Mouse (Mus musculus): ENCODE results near the gene Prrc2a. TPM values are rescaled to one million over a fixed set of nuclear protein-coding genes. Genes with fewer than 3 reads are reported as not detected.

Prrc2a gene
- polyA plus RNA-seq, 1 experiment from 2014 or later = 281 TPM

DNA sequence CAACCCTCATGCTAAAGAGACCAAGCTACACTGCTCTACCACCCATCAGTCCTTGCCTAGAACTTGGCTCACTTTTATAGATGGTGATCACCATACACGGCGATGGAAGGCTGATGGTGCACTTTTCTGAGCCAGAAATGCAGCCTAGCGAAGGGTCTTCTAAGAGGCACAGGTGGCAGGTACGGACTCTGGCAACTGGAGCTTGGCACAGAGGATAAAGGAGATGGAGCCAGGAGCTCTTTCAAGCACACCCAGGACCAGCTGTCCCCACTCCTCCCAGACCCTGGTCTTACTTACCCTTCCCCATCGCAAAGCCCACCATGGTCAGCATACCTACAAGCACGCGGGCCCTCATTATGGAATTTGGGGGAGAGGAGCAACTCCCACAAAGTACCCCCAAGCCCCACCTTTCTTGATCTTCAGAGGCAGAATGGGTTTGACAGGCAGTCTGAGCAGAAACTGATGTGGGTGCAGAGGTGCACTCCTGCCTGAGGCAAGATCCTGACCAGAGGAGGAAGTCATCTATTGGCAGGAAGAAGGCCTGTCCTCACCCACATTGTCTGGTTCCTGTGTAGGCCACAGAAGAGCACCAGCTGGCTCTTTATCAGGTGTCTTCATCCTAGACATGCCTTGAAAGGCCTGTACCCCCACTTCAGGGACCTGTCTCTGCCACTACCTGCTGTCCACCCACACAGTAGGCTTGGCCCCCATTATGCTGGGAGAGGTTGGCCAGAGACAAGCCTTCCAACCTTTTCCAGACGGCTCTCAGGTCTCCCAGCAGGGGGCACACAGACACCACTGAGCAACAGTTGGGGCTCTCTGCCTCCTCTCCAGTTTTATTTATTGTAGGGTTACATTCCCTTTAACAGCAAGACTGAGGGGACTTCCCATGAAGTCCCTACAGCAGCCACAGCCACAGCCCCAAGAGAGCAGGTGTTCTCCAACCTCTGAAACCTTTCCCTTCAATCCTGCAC is 49.4 kb downstream of the Prrc2a start, which contains the start of gene Ly6g5b:
Gene Ly6g5b, minus strand, starts transcription at position 383 of the 974 bp plus-strand sequence.
- Histone ChIP-seq H3K27me3 (ENCODE audit: control insufficient read depth, insufficient read depth, low read length) (no peaks in the 10 kb centered on the region), H3K9me3 (ENCODE audit: control insufficient read depth, low read length) (no peaks in the 10 kb centered on the region), H3K9ac (ENCODE audit: low read length) (no peak within 1 kb of the TSS), H3K27ac (ENCODE audit: low read depth, low read length) (no peak within 1 kb of the TSS), H3K4me3 (ENCODE audit: low read depth, low read length) (no peak within 1 kb of the TSS), H3K36me3 (ENCODE audit: control insufficient read depth, insufficient read depth, low read length) (peaks cover 16% of the 10 kb centered on the region; the same call in 1 of the 2 replicates), H3K4me1 (replicated peaks; ENCODE audit: control insufficient read depth, insufficient read depth, low read length) (peaks cover 3% of the 10 kb centered on the region; the same call in 1 of the 2 replicates), H3K4me2 (ENCODE audit: low read depth, low read length, severe bottlenecking) (no peak within 1 kb of the TSS)
- DNase-seq (ENCODE audit: low spot score) = no peak
- 92% methylated on average over 8 of the region's 8 CpGs for WGBS
- ATAC-seq (replicated peaks; ENCODE audit: low FRiP score) = no peak

DNA sequence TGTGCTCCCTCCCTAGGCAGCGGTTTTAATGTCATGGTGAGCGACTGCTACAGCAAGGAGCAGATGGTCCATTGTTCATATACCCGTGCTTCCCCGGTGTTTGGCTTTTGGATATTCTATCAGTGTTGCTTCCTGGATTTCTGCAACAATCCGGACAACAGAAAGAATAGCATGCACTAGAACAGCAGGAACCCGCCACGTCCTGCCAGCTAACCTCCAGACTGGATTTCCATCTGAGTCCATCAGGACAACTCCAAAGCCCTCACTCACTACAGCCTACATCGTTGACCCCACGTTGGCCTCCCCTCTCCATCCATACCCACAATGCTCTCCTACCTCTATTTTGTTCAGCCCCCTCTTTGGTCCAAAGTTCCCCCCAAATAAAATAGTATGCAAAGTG is 52.9 kb downstream of the Prrc2a start:
- H3K4me3 ChIP-seq (ENCODE audit: low read depth, low read length) = no peak overlapping the region
- H3K27me3 ChIP-seq (ENCODE audit: control insufficient read depth, insufficient read depth, low read length) = no peaks in the 10 kb centered on the region
- ATAC-seq (replicated peaks; ENCODE audit: low FRiP score) = no peak
- WGBS = 79% methylated on average over 9 of the region's 9 CpGs
- no peak overlapping the region for H3K9ac ChIP-seq (ENCODE audit: low read length)
- no peak overlapping the region for H3K27ac ChIP-seq (ENCODE audit: low read depth, low read length)
- H3K4me1 ChIP-seq (replicated peaks; ENCODE audit: control insufficient read depth, insufficient read depth, low read length) = no peaks in the 10 kb centered on the region
- H3K36me3 ChIP-seq (ENCODE audit: control insufficient read depth, insufficient read depth, low read length) = peaks cover 6% of the 10 kb centered on the region; the same call in 1 of the 2 replicates
- DNase-seq (ENCODE audit: low spot score) = no peak
- H3K9me3 ChIP-seq (ENCODE audit: control insufficient read depth, low read length) = no peaks in the 10 kb centered on the region
- H3K4me2 ChIP-seq (ENCODE audit: low read depth, low read length, severe bottlenecking) = no peak overlapping the region

GRCm38 (mm10) chr17:35108097-35108496 is 56.6 kb downstream of the Prrc2a start, which contains the start of gene Ly6g5c:
Gene Ly6g5c, plus strand, starts transcription at chr17:35108279.
- Histone ChIP-seq H3K27ac (ENCODE audit: low read depth, low read length) (no peak within 1 kb of the TSS), H3K27me3 (ENCODE audit: control insufficient read depth, insufficient read depth, low read length) (no peaks in the 10 kb centered on the region), H3K36me3 (ENCODE audit: control insufficient read depth, insufficient read depth, low read length) (no peaks in the 10 kb centered on the region; the same call in 1 of the 2 replicates), H3K4me2 (ENCODE audit: low read depth, low read length, severe bottlenecking) (no peak within 1 kb of the TSS), H3K9me3 (ENCODE audit: control insufficient read depth, low read length) (no peaks in the 10 kb centered on the region), H3K4me1 (replicated peaks; ENCODE audit: control insufficient read depth, insufficient read depth, low read length) (no peaks in the 10 kb centered on the region), H3K9ac (ENCODE audit: low read length) (no peak within 1 kb of the TSS), H3K4me3 (ENCODE audit: low read depth, low read length) (no peak within 1 kb of the TSS)
- ATAC-seq (replicated peaks; ENCODE audit: low FRiP score) = no peak
- DNase-seq (ENCODE audit: low spot score) = no peak
- 90% methylated on average over 6 of the region's 6 CpGs for WGBS

DNA sequence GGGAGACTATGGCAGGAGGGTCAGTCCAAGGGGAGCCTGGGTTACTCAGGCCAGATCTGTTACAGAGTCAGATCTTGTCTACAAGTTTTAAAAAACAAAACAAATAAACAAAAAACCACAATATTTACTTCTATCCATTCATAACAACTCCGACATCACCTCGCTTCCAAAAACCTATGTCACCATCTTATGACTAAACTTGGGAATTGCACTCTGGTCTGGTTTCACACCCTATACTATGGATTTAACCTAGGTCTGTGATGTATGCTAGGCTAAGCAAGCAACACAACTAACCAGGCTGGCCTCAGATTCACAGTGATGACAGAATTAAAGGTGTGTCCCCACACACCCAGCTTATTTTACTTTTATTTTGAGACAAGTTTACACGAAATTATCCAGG is 58.2 kb downstream of the Prrc2a start:
- peak overlapping the region; percentile 53; the same call in 1 of the 2 replicates for H3K9ac ChIP-seq (ENCODE audit: low read length)

GRCm38 (mm10) chr17:35105740-35106389 is 58.8 kb downstream of the Prrc2a start:
- 26% methylated on average over 13 of the region's 13 CpGs for WGBS
- Histone ChIP-seq H3K27me3 (ENCODE audit: control insufficient read depth, insufficient read depth, low read length) (no peaks in the 10 kb centered on the region), H3K27ac (ENCODE audit: low read depth, low read length) (no peak overlapping the region), H3K4me1 (replicated peaks; ENCODE audit: control insufficient read depth, insufficient read depth, low read length) (no peaks in the 10 kb centered on the region), H3K4me2 (ENCODE audit: low read depth, low read length, severe bottlenecking) (peak overlapping the region; percentile 33; the same call in 1 of the 2 replicates), H3K9ac (ENCODE audit: low read length) (peak overlapping the region; percentile 53), H3K4me3 (ENCODE audit: low read depth, low read length) (no peak overlapping the region), H3K36me3 (ENCODE audit: control insufficient read depth, insufficient read depth, low read length) (peaks cover 7% of the 10 kb centered on the region), H3K9me3 (ENCODE audit: control insufficient read depth, low read length) (no peaks in the 10 kb centered on the region)
- DNase-seq (ENCODE audit: low spot score) (no peak), ATAC-seq (replicated peaks; ENCODE audit: low FRiP score) (no peak)

More for the DNA sequence above, 58.2 kb downstream of the Prrc2a start:
- Histone ChIP-seq H3K9me3 (ENCODE audit: control insufficient read depth, low read length) (no peaks in the 10 kb centered on the region), H3K4me3 (ENCODE audit: low read depth, low read length) (no peak overlapping the region), H3K4me1 (replicated peaks; ENCODE audit: control insufficient read depth, insufficient read depth, low read length) (no peaks in the 10 kb centered on the region), H3K36me3 (ENCODE audit: control insufficient read depth, insufficient read depth, low read length) (peaks cover 7% of the 10 kb centered on the region), H3K4me2 (ENCODE audit: low read depth, low read length, severe bottlenecking) (peak overlapping the region; percentile 33; the same call in 1 of the 2 replicates), H3K27ac (ENCODE audit: low read depth, low read length) (no peak overlapping the region), H3K27me3 (ENCODE audit: control insufficient read depth, insufficient read depth, low read length) (no peaks in the 10 kb centered on the region)
- DNase-seq (ENCODE audit: low spot score) (no peak), ATAC-seq (replicated peaks; ENCODE audit: low FRiP score) (no peak)
- 71% methylated on average over 3 of the region's 3 CpGs for WGBS

DNA sequence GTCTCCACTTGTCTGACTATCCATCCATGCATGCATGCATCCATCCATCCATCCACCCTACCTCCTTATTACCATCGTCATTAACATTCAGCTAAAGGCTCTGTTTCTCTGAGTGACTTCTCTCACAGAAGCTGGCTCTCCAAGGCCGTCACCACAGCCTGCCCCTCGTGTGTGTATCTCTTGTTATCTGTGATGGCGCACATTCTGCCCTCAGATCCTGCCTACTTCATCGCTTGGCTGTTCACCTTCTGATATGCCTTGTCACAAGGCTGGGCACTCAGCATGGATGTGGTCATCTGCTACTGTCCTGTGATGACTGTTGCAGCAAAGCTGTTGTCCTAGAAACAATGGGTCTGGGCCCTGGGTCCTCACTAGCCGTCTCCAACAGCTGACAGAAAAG is 59.9 kb downstream of the Prrc2a start:
- WGBS = 81% methylated on average over 6 of the region's 6 CpGs
- peaks cover 7% of the 10 kb centered on the region for H3K36me3 ChIP-seq (ENCODE audit: control insufficient read depth, insufficient read depth, low read length)
- no peaks in the 10 kb centered on the region for H3K4me1 ChIP-seq (replicated peaks; ENCODE audit: control insufficient read depth, insufficient read depth, low read length)
- ATAC-seq (replicated peaks; ENCODE audit: low FRiP score) (no peak), DNase-seq (ENCODE audit: low spot score) (no peak)
- no peak overlapping the region for H3K9ac ChIP-seq (ENCODE audit: low read length)
- no peaks in the 10 kb centered on the region for H3K9me3 ChIP-seq (ENCODE audit: control insufficient read depth, low read length)
- no peak overlapping the region for H3K4me3 ChIP-seq (ENCODE audit: low read depth, low read length)
- H3K4me2 ChIP-seq (ENCODE audit: low read depth, low read length, severe bottlenecking) = no peak overlapping the region
- H3K27me3 ChIP-seq (ENCODE audit: control insufficient read depth, insufficient read depth, low read length) = no peaks in the 10 kb centered on the region
- H3K27ac ChIP-seq (ENCODE audit: low read depth, low read length) = no peak overlapping the region

- Histone ChIP-seq H3K4me2 (ENCODE audit: low read depth, low read length, severe bottlenecking) (no peak overlapping the region), H3K36me3 (ENCODE audit: control insufficient read depth, insufficient read depth, low read length) (peaks cover 7% of the 10 kb centered on the region), H3K27ac (ENCODE audit: low read depth, low read length) (no peak overlapping the region), H3K9ac (ENCODE audit: low read length) (no peak overlapping the region), H3K27me3 (ENCODE audit: control insufficient read depth, insufficient read depth, low read length) (no peaks in the 10 kb centered on the region), H3K9me3 (ENCODE audit: control insufficient read depth, low read length) (no peaks in the 10 kb centered on the region), H3K4me3 (ENCODE audit: low read depth, low read length) (no peak overlapping the region), H3K4me1 (replicated peaks; ENCODE audit: control insufficient read depth, insufficient read depth, low read length) (no peaks in the 10 kb centered on the region)
- WGBS = 92% methylated on average over 7 of the region's 7 CpGs
- DNase-seq (ENCODE audit: low spot score) (no peak), ATAC-seq (replicated peaks; ENCODE audit: low FRiP score) (no peak)
Measured at GRCm38 (mm10) chr17:35104079-35104478, 60.6 kb downstream of the Prrc2a start.

GRCm38 (mm10) chr17:35103221-35103690 is 61.4 kb downstream of the Prrc2a start:
- no peak overlapping the region for H3K9ac ChIP-seq (ENCODE audit: low read length)
- no peak for ATAC-seq (replicated peaks; ENCODE audit: low FRiP score)
- H3K36me3 ChIP-seq (ENCODE audit: control insufficient read depth, insufficient read depth, low read length) = peaks cover 7% of the 10 kb centered on the region
- H3K4me2 ChIP-seq (ENCODE audit: low read depth, low read length, severe bottlenecking) = no peak overlapping the region
- no peaks in the 10 kb centered on the region for H3K4me1 ChIP-seq (replicated peaks; ENCODE audit: control insufficient read depth, insufficient read depth, low read length)
- no peaks in the 10 kb centered on the region for H3K9me3 ChIP-seq (ENCODE audit: control insufficient read depth, low read length)
- WGBS = 79% methylated on average over 6 of the region's 6 CpGs
- no peak overlapping the region for H3K4me3 ChIP-seq (ENCODE audit: low read depth, low read length)
- H3K27ac ChIP-seq (ENCODE audit: low read depth, low read length) = no peak overlapping the region
- H3K27me3 ChIP-seq (ENCODE audit: control insufficient read depth, insufficient read depth, low read length) = no peaks in the 10 kb centered on the region
- no peak for DNase-seq (ENCODE audit: low spot score)
